30 mouse cellular contexts compared by ENCODE assay signal in genomic region chr12:84126899-84127298, GRCm38 (mm10). TPM values are rescaled to one million over a fixed set of nuclear protein-coding genes. Genes with fewer than 3 reads are reported as not detected.
"Had no signal": no experiment of that assay in that cellular context is flagged by ENCODE, and none has a peak within 500 bp of the region (broad histone marks: within the 10 kb centered on the region; RNA-seq: fewer than 3 reads in every experiment).

No protein-coding gene starts in this region.

- H3K27ac ChIP-seq: heart, adult 2 months; heart, embryonic 10.5 days; hindbrain, embryonic 10.5 days; hindbrain, embryonic 12.5 days; hindbrain, embryonic 14.5 days; intestine, embryonic 15.5 days; layer of hippocampus, adult 2 months; left cerebral cortex, adult 2 months; limb, embryonic 10.5 days; limb, embryonic 12.5 days; liver, embryonic 13.5 days had no signal

- H3K4me3 ChIP-seq: heart, adult 2 months; heart, embryonic 10.5 days; heart, embryonic 12.5 days; hindbrain, embryonic 10.5 days; hindbrain, embryonic 12.5 days; intestine, embryonic 15.5 days; layer of hippocampus, adult 2 months; left cerebral cortex, adult 2 months; limb, embryonic 10.5 days; limb, embryonic 12.5 days; liver, embryonic 13.5 days had no signal

- H3K4me1 ChIP-seq: heart, embryonic 10.5 days; heart, embryonic 12.5 days; hindbrain, embryonic 10.5 days; hindbrain, embryonic 12.5 days; intestine, embryonic 15.5 days; limb, embryonic 10.5 days; limb, embryonic 12.5 days; liver, embryonic 13.5 days had no signal

- H3K9me3 ChIP-seq: heart, embryonic 10.5 days; heart, embryonic 12.5 days; hindbrain, embryonic 10.5 days; hindbrain, embryonic 12.5 days; intestine, embryonic 15.5 days; limb, embryonic 10.5 days; limb, embryonic 12.5 days; liver, embryonic 13.5 days had no signal

- H3K9ac ChIP-seq: heart, embryonic 12.5 days; hindbrain, embryonic 12.5 days; hindbrain, embryonic 14.5 days; intestine, embryonic 15.5 days; limb, embryonic 12.5 days; liver, embryonic 13.5 days had no signal

- H3K27me3 ChIP-seq: heart, embryonic 12.5 days; hindbrain, embryonic 12.5 days; intestine, embryonic 15.5 days; limb, embryonic 12.5 days; liver, embryonic 13.5 days had no signal

- H3K4me2 ChIP-seq: heart, embryonic 12.5 days; hindbrain, embryonic 12.5 days; hindbrain, embryonic 14.5 days; intestine, embryonic 15.5 days; limb, embryonic 12.5 days; liver, embryonic 11.5 days; liver, embryonic 13.5 days had no signal

- ATAC-seq: hindbrain, embryonic 16.5 days; inflammation-experienced regulatory T-cells, adult 6 months; intestine, embryonic 15.5 days; intestine, postnatal 0 days had no signal

- H3K36me3 ChIP-seq: intestine, embryonic 15.5 days; liver, embryonic 13.5 days had no signal

- DNase-seq: gastrocnemius, postnatal 14 days; gastrocnemius, postnatal 36 days; heart, adult 2 months; heart, postnatal 10 days; heart, postnatal 4 days; kidney, adult 18-20 months; kidney, adult 8-10 months; kidney, postnatal 10 days; kidney, postnatal 25 days; kidney, postnatal 4 days; liver; liver, embryonic 13.5 days had no signal

RNA-seq across cellular contexts. Expression of gene Acot5, which starts 57.8 kb away (rescaled TPM):
- total RNA-seq: gastrocnemius, postnatal 36 days; heart, adult 2 months; heart, postnatal 10 days; heart, postnatal 25 days had no signal
- polyA plus RNA-seq: heart, adult 2 months; heart, embryonic 10.5 days; heart, embryonic 14.5 days; hindbrain, embryonic 12.5 days; inflammation-experienced regulatory T-cells, adult 6 months; intestine, embryonic 15.5 days; kidney, embryonic 14.5 days; kidney, embryonic 16.5 days; limb, embryonic 10.5 days; limb, embryonic 12.5 days; liver, embryonic 11.5 days; liver, embryonic 13.5 days had no signal
